Mouse (Mus musculus): ENCODE data around the gene Myog. TPM values are rescaled to one million over a fixed set of nuclear protein-coding genes. Genes with fewer than 3 reads are reported as not detected.

The Myog gene
- polyA plus RNA-seq, 1 experiment from 2014 or later = 1.5 TPM

DNA sequence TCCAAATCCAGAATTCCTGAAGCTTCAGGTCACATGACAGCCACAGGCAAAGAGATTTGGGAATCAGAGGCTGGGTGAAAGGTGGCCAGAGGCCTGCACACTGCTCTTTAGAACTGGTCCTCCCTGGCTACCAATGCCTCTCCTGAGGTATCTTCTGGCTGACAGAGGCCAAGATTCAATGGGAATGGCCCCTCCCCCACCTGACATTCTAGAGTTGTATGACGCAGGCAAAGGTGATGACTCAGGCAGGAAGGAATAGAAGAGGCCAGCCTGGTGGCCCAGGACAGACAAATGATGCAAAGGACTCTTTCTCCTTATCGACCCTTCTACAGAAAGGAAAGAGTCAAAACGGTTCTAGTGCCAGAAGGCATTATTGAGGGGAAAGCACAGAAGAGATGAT is 1.6 kb upstream of the Myog start:
- no peaks in the 10 kb centered on the region for H3K27me3 ChIP-seq (replicated peaks)
- H3K9me3 ChIP-seq = no peaks in the 10 kb centered on the region
- no peak overlapping the region for H3K9ac ChIP-seq
- no peak for ATAC-seq (ENCODE audit: extremely low read depth, insufficient number of reproducible peaks, low FRiP score, low TSS enrichment)
- H3K27ac ChIP-seq (replicated peaks) = no peak overlapping the region
- no peaks in the 10 kb centered on the region for H3K36me3 ChIP-seq
- H3K4me1 ChIP-seq = peaks cover 24% of the 10 kb centered on the region
- H3K4me2 ChIP-seq = no peak overlapping the region
- WGBS = 52% methylated on average over 3 of the region's 3 CpGs
- H3K4me3 ChIP-seq = no peak overlapping the region

DNA sequence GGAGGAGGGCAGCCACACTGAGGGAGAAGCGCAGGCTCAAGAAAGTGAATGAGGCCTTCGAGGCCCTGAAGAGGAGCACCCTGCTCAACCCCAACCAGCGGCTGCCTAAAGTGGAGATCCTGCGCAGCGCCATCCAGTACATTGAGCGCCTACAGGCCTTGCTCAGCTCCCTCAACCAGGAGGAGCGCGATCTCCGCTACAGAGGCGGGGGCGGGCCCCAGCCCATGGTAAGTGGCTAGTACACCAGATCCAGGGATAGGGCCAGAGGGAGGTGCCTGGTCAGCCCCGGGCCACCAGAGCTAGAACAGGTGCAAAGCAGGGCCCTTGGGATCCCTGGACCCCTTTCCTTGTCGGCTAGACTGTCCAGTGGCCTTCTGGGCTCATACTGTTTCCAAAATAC is 511 bp downstream of the Myog start:
- Histone ChIP-seq H3K4me2 (no peak overlapping the region), H3K36me3 (no peaks in the 10 kb centered on the region), H3K9ac (no peak overlapping the region), H3K4me3 (no peak overlapping the region), H3K27ac (replicated peaks) (0 out of 2 replicates have a peak overlapping the region, but pooled peaks have one; percentile 28), H3K4me1 (peaks cover 22% of the 10 kb centered on the region), H3K27me3 (replicated peaks) (no peaks in the 10 kb centered on the region), H3K9me3 (no peaks in the 10 kb centered on the region)
- no peak for ATAC-seq (ENCODE audit: extremely low read depth, insufficient number of reproducible peaks, low FRiP score, low TSS enrichment)
- WGBS = 89% methylated on average over 13 of the region's 13 CpGs

DNA sequence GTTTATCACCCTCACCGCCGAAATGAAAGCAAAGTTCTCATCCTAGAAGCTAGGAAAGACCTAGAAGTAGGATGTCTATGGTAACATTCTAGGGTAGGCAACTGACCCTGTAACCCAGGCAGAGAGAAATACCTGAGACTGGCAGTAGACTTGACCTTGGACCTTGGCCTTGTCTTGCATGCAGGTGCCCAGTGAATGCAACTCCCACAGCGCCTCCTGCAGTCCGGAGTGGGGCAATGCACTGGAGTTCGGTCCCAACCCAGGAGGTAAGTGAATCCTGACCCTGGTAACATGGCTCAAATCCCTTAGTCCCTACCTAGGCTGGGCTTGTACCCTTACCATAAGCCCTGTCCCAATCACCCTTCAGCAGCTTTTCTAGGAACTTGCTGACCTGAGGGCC is 1.1 kb downstream of the Myog start:
- WGBS = 69% methylated on average over 5 of the region's 5 CpGs
- Histone ChIP-seq H3K36me3 (peaks cover 4% of the 10 kb centered on the region), H3K27ac (replicated peaks) (no peak overlapping the region), H3K9ac (no peak overlapping the region), H3K4me2 (no peak overlapping the region), H3K4me1 (peaks cover 22% of the 10 kb centered on the region), H3K9me3 (no peaks in the 10 kb centered on the region), H3K27me3 (replicated peaks) (no peaks in the 10 kb centered on the region), H3K4me3 (no peak overlapping the region)
- no peak for ATAC-seq (ENCODE audit: extremely low read depth, insufficient number of reproducible peaks, low FRiP score, low TSS enrichment)

- Histone ChIP-seq H3K4me3 (no peak overlapping the region), H3K36me3 (peaks cover 6% of the 10 kb centered on the region), H3K4me1 (peaks cover 22% of the 10 kb centered on the region), H3K9me3 (no peaks in the 10 kb centered on the region), H3K27me3 (replicated peaks) (no peaks in the 10 kb centered on the region), H3K4me2 (no peak overlapping the region), H3K27ac (replicated peaks) (no peak overlapping the region), H3K9ac (no peak overlapping the region)
- ATAC-seq (ENCODE audit: extremely low read depth, insufficient number of reproducible peaks, low FRiP score, low TSS enrichment) = no peak
- 71% methylated on average over 8 of the region's 8 CpGs for WGBS
These were observed 1.8 kb downstream of the Myog start for GRCm38 (mm10) chr1:134291555-134291954.

- H3K4me1 ChIP-seq = peaks cover 22% of the 10 kb centered on the region
- H3K4me3 ChIP-seq = no peak overlapping the region
- no peak for ATAC-seq (ENCODE audit: extremely low read depth, insufficient number of reproducible peaks, low FRiP score, low TSS enrichment)
- no peak overlapping the region for H3K27ac ChIP-seq (replicated peaks)
- no peak overlapping the region for H3K9ac ChIP-seq
- peaks cover 11% of the 10 kb centered on the region for H3K36me3 ChIP-seq
- H3K27me3 ChIP-seq (replicated peaks) = no peaks in the 10 kb centered on the region
- WGBS = 30% methylated on average over 5 of the region's 5 CpGs
- no peak overlapping the region for H3K4me2 ChIP-seq
- no peaks in the 10 kb centered on the region for H3K9me3 ChIP-seq
These were observed 2.3 kb downstream of the Myog start for GRCm38 (mm10) chr1:134292073-134292472.

DNA sequence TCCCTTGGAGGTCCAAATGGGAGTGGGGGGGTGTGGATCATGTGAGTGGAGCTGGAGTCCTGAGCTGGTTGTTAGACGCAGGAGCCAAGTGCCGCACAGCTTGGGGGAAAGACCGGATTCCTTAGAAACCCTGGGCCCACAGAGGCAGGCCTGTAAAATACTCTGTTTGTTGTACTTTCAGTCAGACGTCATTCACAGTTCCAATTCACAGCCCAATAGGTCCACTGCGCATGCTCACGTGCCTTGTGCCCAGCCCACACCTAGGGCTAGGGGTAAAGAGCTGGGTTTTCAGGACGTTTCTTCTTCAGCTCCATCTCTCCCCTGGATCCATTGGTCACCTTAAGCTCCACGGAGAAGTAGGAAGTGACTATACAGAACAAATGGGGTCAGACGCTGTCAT is 2.8 kb downstream of the Myog start:
- Histone ChIP-seq H3K4me2 (no peak overlapping the region), H3K4me3 (no peak overlapping the region), H3K9ac (no peak overlapping the region), H3K27me3 (replicated peaks) (peaks cover 4% of the 10 kb centered on the region; the same call in 1 of the 2 replicates), H3K4me1 (peaks cover 22% of the 10 kb centered on the region), H3K27ac (replicated peaks) (no peak overlapping the region), H3K9me3 (no peaks in the 10 kb centered on the region), H3K36me3 (peaks cover 14% of the 10 kb centered on the region)
- 54% methylated on average over 9 of the region's 9 CpGs for WGBS
- ATAC-seq (ENCODE audit: extremely low read depth, insufficient number of reproducible peaks, low FRiP score, low TSS enrichment) = no peak

- no peak for ATAC-seq (ENCODE audit: extremely low read depth, insufficient number of reproducible peaks, low FRiP score, low TSS enrichment)
- H3K4me2 ChIP-seq = no peak overlapping the region
- H3K4me1 ChIP-seq = peaks cover 21% of the 10 kb centered on the region
- no peaks in the 10 kb centered on the region for H3K9me3 ChIP-seq
- no peak overlapping the region for H3K9ac ChIP-seq
- H3K27me3 ChIP-seq (replicated peaks) = peaks cover 11% of the 10 kb centered on the region
- no peak overlapping the region for H3K4me3 ChIP-seq
- H3K36me3 ChIP-seq = peaks cover 15% of the 10 kb centered on the region
- WGBS = 76% methylated on average over 7 of the region's 7 CpGs
- H3K27ac ChIP-seq (replicated peaks) = no peak overlapping the region
These were observed 3.5 kb downstream of the Myog start for GRCm38 (mm10) chr1:134293276-134293675.

DNA sequence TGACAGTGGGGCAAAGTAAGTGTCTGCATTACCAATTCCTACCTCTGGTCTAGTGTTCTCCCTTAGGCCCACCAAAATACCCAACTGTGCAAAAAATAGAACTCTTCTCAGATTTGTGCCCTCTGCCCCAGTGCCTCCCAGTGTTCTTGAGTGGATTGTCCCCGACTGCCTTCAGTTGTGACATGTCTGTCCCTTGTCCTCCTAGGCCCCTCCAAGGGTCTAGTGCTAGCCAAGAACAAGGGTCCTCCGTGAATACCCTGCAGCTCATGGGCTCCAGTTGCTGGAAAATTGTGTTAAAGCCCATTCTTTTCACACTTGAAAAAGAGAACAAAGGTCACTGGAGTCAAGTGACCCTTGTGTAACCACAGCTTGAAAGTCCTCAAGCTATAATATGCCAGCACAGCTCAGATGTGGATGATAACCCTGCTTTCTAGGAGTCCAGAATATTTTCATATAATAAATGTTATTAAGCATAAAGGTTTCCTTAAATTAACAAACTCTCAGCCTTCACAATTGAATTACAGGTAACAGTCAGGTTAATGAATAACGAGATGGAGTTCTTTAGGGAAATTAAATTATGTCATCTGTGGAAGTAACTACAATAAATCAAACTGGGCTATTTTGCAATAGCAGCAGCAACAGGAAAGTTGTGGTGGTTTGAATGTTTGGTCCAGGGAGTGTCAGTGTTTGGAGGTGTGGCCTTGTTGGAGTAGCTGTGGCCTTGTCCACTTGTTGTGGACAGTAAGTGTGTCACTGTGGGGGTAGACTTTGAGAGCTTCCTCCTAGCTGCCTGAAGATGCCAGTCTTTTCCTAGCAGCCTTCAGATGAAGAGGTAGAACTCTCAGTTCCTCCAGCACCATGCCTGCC is 4.2 kb downstream of the Myog start:
- peaks cover 17% of the 10 kb centered on the region for H3K36me3 ChIP-seq
- no peak overlapping the region for H3K27ac ChIP-seq (replicated peaks)
- H3K9me3 ChIP-seq = no peaks in the 10 kb centered on the region
- H3K4me1 ChIP-seq = peaks cover 26% of the 10 kb centered on the region
- H3K9ac ChIP-seq = no peak overlapping the region
- H3K4me3 ChIP-seq = no peak overlapping the region
- ATAC-seq (ENCODE audit: extremely low read depth, insufficient number of reproducible peaks, low FRiP score, low TSS enrichment) = no peak
- peaks cover 16% of the 10 kb centered on the region for H3K27me3 ChIP-seq (replicated peaks)
- H3K4me2 ChIP-seq = no peak overlapping the region
- 63% methylated on average over 3 of the region's 3 CpGs for WGBS

DNA sequence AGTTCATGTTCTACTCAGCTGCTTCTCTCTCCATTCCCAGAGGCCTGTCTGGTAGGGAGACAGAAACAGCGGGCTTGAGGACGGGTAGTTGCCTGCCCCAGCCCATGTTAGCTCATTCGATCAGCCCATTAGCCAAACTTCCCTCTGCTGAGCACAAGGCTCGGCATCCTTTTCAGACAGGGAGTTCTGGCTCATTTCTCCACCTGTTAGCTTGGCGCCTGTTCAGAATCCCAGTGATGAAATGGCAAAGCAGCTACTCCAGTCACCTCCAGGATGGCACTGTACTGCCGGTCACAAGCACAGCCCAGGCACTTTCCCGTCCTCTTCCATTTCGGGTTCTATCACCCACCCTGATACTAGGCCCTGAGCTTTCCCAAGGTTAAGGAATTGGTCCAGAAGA is 7.5 kb downstream of the Myog start:
- 82% methylated on average over 8 of the region's 8 CpGs for WGBS
- no peak for ATAC-seq (ENCODE audit: extremely low read depth, insufficient number of reproducible peaks, low FRiP score, low TSS enrichment)

DNA sequence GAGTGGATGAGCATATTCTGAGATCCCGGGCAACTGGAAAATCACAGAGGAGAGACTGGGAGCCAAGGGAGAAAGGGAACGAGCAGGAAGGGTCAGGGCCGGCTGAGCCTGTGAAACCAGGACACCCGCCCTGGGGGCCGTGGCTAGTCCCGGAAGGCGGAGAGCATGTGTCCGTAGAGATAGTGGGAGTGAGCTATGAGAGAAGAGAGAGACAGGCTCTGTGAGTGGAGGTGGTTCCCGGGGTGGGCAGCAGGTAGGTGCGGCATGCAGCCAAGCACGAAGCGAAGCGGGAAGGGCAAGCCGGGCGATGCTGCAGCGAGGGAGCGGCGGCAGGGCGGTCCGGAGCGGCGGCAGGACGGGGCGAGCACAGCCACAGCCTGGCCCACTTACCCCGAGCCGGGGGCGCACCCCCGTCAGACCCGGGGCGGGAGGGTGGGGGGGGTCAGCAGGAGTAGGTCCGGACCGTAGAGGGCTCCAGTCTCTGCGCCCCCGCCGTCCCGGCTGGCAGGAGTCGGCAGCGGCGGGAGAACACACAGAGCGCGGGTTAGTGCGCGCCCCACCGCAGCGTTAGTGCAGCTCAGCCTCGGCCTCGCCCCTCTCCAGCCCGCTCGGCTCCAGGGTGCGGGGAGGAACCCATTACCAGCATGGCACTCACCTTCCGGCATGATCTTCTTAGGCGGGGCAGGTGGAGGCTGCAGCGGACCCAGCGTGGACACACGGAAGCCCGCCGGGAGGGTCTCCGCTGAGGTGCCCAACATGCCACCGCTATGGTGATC is 9.0 kb downstream of the Myog start:
- ATAC-seq (ENCODE audit: extremely low read depth, insufficient number of reproducible peaks, low FRiP score, low TSS enrichment) = no peak
- H3K4me2 ChIP-seq = peak overlapping the region; percentile 81
- peaks cover 45% of the 10 kb centered on the region for H3K4me1 ChIP-seq
- 15% methylated on average over 58 of the region's 59 CpGs for WGBS
- H3K27me3 ChIP-seq (replicated peaks) = peaks cover 28% of the 10 kb centered on the region
- peak overlapping the region; percentile 81 for H3K9ac ChIP-seq
- H3K9me3 ChIP-seq = no peaks in the 10 kb centered on the region
- H3K4me3 ChIP-seq = peak overlapping the region; percentile 54
- H3K36me3 ChIP-seq = peaks cover 21% of the 10 kb centered on the region
- no peak overlapping the region for H3K27ac ChIP-seq (replicated peaks)

More for the DNA sequence above, 7.5 kb downstream of the Myog start:
- Histone ChIP-seq H3K9ac (no peak overlapping the region), H3K27ac (replicated peaks) (no peak overlapping the region), H3K4me3 (no peak overlapping the region), H3K4me2 (no peak overlapping the region), H3K27me3 (replicated peaks) (peaks cover 28% of the 10 kb centered on the region), H3K36me3 (peaks cover 17% of the 10 kb centered on the region), H3K4me1 (peaks cover 29% of the 10 kb centered on the region), H3K9me3 (no peaks in the 10 kb centered on the region)

GRCm38 (mm10) chr1:134302568-134303238 is 12.9 kb downstream of the Myog start:
- Histone ChIP-seq H3K27me3 (replicated peaks) (peaks cover 23% of the 10 kb centered on the region), H3K4me2 (peak overlapping the region; percentile 11; the same call in 1 of the 2 replicates), H3K9ac (peak overlapping the region; percentile 64), H3K4me1 (peaks cover 51% of the 10 kb centered on the region), H3K4me3 (no peak overlapping the region), H3K9me3 (no peaks in the 10 kb centered on the region), H3K27ac (replicated peaks) (peak overlapping the region; percentile 94), H3K36me3 (peaks cover 32% of the 10 kb centered on the region)
- 27% methylated on average over 8 of the region's 8 CpGs for WGBS
- no peak for ATAC-seq (ENCODE audit: extremely low read depth, insufficient number of reproducible peaks, low FRiP score, low TSS enrichment)

Measured in heart, embryonic 13.5 days (tissue).